Mouse (Mus musculus): Measurements from ENCODE around the gene Slc35a5.

- TF ChIP-seq CTCF (IDR thresholded peaks at IDR 0.05) (no peak), EP300 (IDR thresholded peaks at IDR 0.05) (peak; percentile 67; the same call in 1 of the 2 replicates)
These were observed at the start of gene Slc35a5, which contains the start of gene Atg3 for GRCm38 (mm10) chr16:45158522-45159388.

Measured in lung, postnatal 0 days (tissue).